29 mouse cellular contexts compared by ENCODE assay signal in genomic region chr16:22526386-22526785, GRCm38 (mm10).
DNase-seq lines count a peak whose midpoint lies in the region; ATAC-seq lines count a peak whose summit lies in the region.
"Had no signal": no experiment of that assay in that cellular context is flagged by ENCODE, and none has a peak within 500 bp of the region (broad histone marks: within the 10 kb centered on the region; RNA-seq: fewer than 3 reads in every experiment).

No protein-coding gene starts in this region.

- no peaks in the 10 kb centered on the region for H3K36me3 ChIP-seq in heart, embryonic 13.5 days
- H3K36me3 ChIP-seq in midbrain, embryonic 11.5 days (ENCODE audit: control insufficient read depth, insufficient read depth, low read length), result no peaks in the 10 kb centered on the region
- no peaks in the 10 kb centered on the region for H3K36me3 ChIP-seq in midbrain, embryonic 10.5 days
- H3K36me3 ChIP-seq: embryonic facial prominence, embryonic 10.5 days; embryonic facial prominence, embryonic 15.5 days; forebrain, embryonic 12.5 days; hindbrain, embryonic 13.5 days; midbrain, embryonic 15.5 days; neural tube, embryonic 12.5 days had no signal

- peaks cover 40% of the 10 kb centered on the region for H3K4me1 ChIP-seq in heart, embryonic 13.5 days
- H3K4me1 ChIP-seq in midbrain, embryonic 11.5 days (ENCODE audit: control insufficient read depth, insufficient read depth, low read length), result peaks cover 5% of the 10 kb centered on the region; the same call in 1 of the 2 replicates
- H3K4me1 ChIP-seq in midbrain, embryonic 10.5 days, result peaks cover 11% of the 10 kb centered on the region
- H3K4me1 ChIP-seq: embryonic facial prominence, embryonic 15.5 days; hindbrain, embryonic 13.5 days; midbrain, embryonic 15.5 days had no signal

- H3K4me2 ChIP-seq in heart, embryonic 13.5 days, result no peak overlapping the region
- no peak overlapping the region for H3K4me2 ChIP-seq in midbrain, embryonic 11.5 days
- H3K4me2 ChIP-seq: embryonic facial prominence, embryonic 15.5 days; forebrain, embryonic 12.5 days; hindbrain, embryonic 13.5 days; midbrain, embryonic 15.5 days; neural tube, embryonic 12.5 days had no signal

- peak overlapping the region; percentile 85 for H3K27ac ChIP-seq in heart, embryonic 13.5 days (replicated peaks)
- H3K27ac ChIP-seq in midbrain, embryonic 11.5 days (ENCODE audit: low read depth, low read length), result no peak overlapping the region
- H3K27ac ChIP-seq in midbrain, embryonic 10.5 days (replicated peaks), result no peak overlapping the region
- H3K27ac ChIP-seq: embryonic facial prominence, embryonic 10.5 days; embryonic facial prominence, embryonic 15.5 days; forebrain, embryonic 12.5 days; hindbrain, embryonic 13.5 days; liver, embryonic 14.5 days; macrophage; midbrain, embryonic 15.5 days; neural tube, embryonic 12.5 days had no signal

- no peak for DNase-seq in heart, postnatal 4 days
- DNase-seq in midbrain, embryonic 11.5 days (ENCODE audit: low spot score, missing footprints), result peak; percentile 23
- DNase-seq in midbrain, embryonic 10.5 days (ENCODE audit: low spot score), result no peak
- peak; percentile 44 for DNase-seq in CD4-positive, CD25-positive, alpha-beta regulatory T cell, adult 2 months (ENCODE audit: low read depth, low spot score)
- DNase-seq in induced T-regulatory cell, adult 2 months (ENCODE audit: low read depth), result peak; percentile 45
- no peak for DNase-seq in embryo, embryonic 10.5 days (ENCODE audit: low spot score)
- DNase-seq: adrenal gland, postnatal 10 days; cerebellum, adult 11-12 months; cerebellum, postnatal 10 days; forebrain, postnatal 0 days; heart, postnatal 36 days; kidney, adult 11 months; kidney, postnatal 25 days; liver; lung, adult 2 months; lung, postnatal 10 days; right cerebral cortex, adult 18-20 months; spleen, adult 18-20 months had no signal

- H3K9ac ChIP-seq in heart, embryonic 13.5 days, result no peak overlapping the region
- no peak overlapping the region for H3K9ac ChIP-seq in midbrain, embryonic 11.5 days (ENCODE audit: low read length)
- H3K9ac ChIP-seq: embryonic facial prominence, embryonic 15.5 days; forebrain, embryonic 12.5 days; forebrain, postnatal 0 days; hindbrain, embryonic 13.5 days; liver, embryonic 14.5 days; midbrain, embryonic 15.5 days; neural tube, embryonic 12.5 days had no signal

- H3K27me3 ChIP-seq in heart, embryonic 13.5 days (replicated peaks), result no peaks in the 10 kb centered on the region
- H3K27me3 ChIP-seq in midbrain, embryonic 11.5 days (ENCODE audit: control insufficient read depth, insufficient read depth, low read length), result no peaks in the 10 kb centered on the region
- H3K27me3 ChIP-seq in midbrain, embryonic 10.5 days (ENCODE audit: low read depth, poor library complexity, severe bottlenecking), result no peaks in the 10 kb centered on the region
- H3K27me3 ChIP-seq: CH12.LX; embryonic facial prominence, embryonic 15.5 days; forebrain, embryonic 12.5 days; hindbrain, embryonic 13.5 days; midbrain, embryonic 15.5 days; neural tube, embryonic 12.5 days had no signal

- no peak for ATAC-seq in heart, embryonic 13.5 days (ENCODE audit: extremely low read depth, insufficient number of reproducible peaks, low FRiP score, low TSS enrichment)
- no peak for ATAC-seq in midbrain, embryonic 11.5 days (ENCODE audit: low FRiP score)
- no peak for ATAC-seq in monocyte, adult 5-6 weeks (replicated peaks; ENCODE audit: insufficient number of reproducible peaks, low FRiP score, low TSS enrichment, poor library complexity, severe bottlenecking)
- ATAC-seq: forebrain, postnatal 0 days; midbrain, embryonic 15.5 days had no signal

- 0 out of 2 replicates have a peak, but pooled peaks cover 6% of the 10 kb centered on the region for H3K9me3 ChIP-seq in heart, embryonic 13.5 days
- no peaks in the 10 kb centered on the region; the same call in 1 of the 2 replicates for H3K9me3 ChIP-seq in midbrain, embryonic 11.5 days (ENCODE audit: control insufficient read depth, low read length)
- 0 out of 2 replicates have a peak, but pooled peaks cover 5% of the 10 kb centered on the region for H3K9me3 ChIP-seq in midbrain, embryonic 10.5 days (replicated peaks)
- H3K9me3 ChIP-seq: embryonic facial prominence, embryonic 10.5 days; embryonic facial prominence, embryonic 15.5 days; forebrain, embryonic 12.5 days; hindbrain, embryonic 13.5 days; midbrain, embryonic 15.5 days had no signal

- no peak overlapping the region for H3K4me3 ChIP-seq in heart, embryonic 13.5 days
- no peak overlapping the region for H3K4me3 ChIP-seq in midbrain, embryonic 11.5 days (ENCODE audit: low read depth, low read length)
- H3K4me3 ChIP-seq in midbrain, embryonic 10.5 days, result no peak overlapping the region
- H3K4me3 ChIP-seq: embryonic facial prominence, embryonic 10.5 days; embryonic facial prominence, embryonic 15.5 days; forebrain, embryonic 12.5 days; hindbrain, embryonic 13.5 days; midbrain, embryonic 15.5 days; neural tube, embryonic 12.5 days had no signal

- 72% methylated on average over 4 of the region's 4 CpGs for WGBS in heart, embryonic 13.5 days
- WGBS in midbrain, embryonic 11.5 days, result 91% methylated on average over 4 of the region's 4 CpGs
- WGBS in midbrain, embryonic 10.5 days, result 90% methylated on average over 4 of the region's 4 CpGs

Comparison
In these comparisons a context has a peak if more than half of its experiments do, and no peak if none do; other contexts are left out.
1. DNase-seq: peak in midbrain, embryonic 11.5 days (single experiment), CD4-positive, CD25-positive, alpha-beta regulatory T cell, adult 2 months (single experiment) and induced T-regulatory cell, adult 2 months (single experiment); none in heart, postnatal 4 days (single experiment), midbrain, embryonic 10.5 days (single experiment) and embryo, embryonic 10.5 days (single experiment).